33 mouse cellular contexts compared by ENCODE assay signal in the genomic region with DNA sequence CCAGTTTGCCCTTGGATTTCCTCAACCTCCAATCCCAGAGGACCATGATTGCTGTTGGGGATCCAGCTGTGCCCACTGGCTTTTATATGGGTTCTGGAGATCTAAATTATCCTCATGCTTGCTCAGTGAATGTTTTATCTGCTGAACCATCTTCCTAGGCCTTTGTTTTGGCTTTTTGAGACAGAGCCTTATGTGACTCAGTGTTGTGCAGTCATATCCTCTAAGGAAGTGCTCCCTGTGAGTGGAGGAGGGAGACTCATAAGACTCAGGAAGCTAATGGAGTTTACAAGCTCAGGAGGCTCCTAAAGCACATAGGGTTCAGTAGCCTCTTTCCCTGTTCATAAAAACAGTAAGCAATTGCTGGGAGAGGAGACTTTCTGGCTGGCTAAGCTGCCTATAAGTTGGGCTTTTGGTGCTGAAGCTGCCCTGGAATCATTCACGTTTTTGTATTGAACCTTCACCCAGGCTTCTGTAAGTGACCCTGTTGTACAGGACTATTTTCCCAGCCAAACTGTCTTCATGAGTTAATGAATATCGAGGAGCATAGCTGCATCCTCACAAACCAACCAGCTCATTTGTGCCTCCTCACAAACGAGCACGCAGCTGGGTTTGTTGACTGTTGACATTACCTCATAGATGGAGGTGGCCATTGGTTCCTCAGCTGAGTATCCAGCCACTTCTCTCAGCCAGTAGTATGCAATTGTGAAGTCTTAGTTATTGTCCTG. TPM values are rescaled to one million over a fixed set of nuclear protein-coding genes. Genes with fewer than 3 reads are reported as not detected.
DNase-seq lines count a peak whose midpoint lies in the region; ATAC-seq and TF ChIP-seq lines count a peak whose summit lies in the region.
"Had no signal": no experiment of that assay in that cellular context is flagged by ENCODE, and none has a peak within 500 bp of the region (broad histone marks: within the 10 kb centered on the region; RNA-seq: fewer than 3 reads in every experiment).

No protein-coding gene starts in this region.

- no peak overlapping the region for H3K27ac ChIP-seq in liver, adult 2 months (replicated peaks; ENCODE audit: insufficient read depth, low read depth, low read length)
- H3K27ac ChIP-seq in liver, postnatal 0 days (ENCODE audit: low read depth): no peak overlapping the region
- H3K27ac ChIP-seq: embryonic facial prominence, embryonic 10.5 days; embryonic facial prominence, embryonic 13.5 days; forebrain, embryonic 12.5 days; forebrain, embryonic 15.5 days; heart, adult 2 months; heart, embryonic 10.5 days; heart, embryonic 13.5 days; hindbrain, embryonic 12.5 days; hindbrain, embryonic 15.5 days had no signal

- no peaks in the 10 kb centered on the region for H3K79me2 ChIP-seq in liver, adult 2 months (ENCODE audit: control insufficient read depth, insufficient read depth, low read length)

- no peak for TF ChIP-seq POLR2A in liver, adult 2 months (IDR thresholded peaks at IDR 0.05; ENCODE audit: extremely low read depth, insufficient read depth, low read length)

- H3K4me1 ChIP-seq in liver, adult 2 months (ENCODE audit: control insufficient read depth, insufficient read depth, low read length): no peaks in the 10 kb centered on the region
- H3K4me1 ChIP-seq in liver, postnatal 0 days (ENCODE audit: insufficient read depth): no peaks in the 10 kb centered on the region
- H3K4me1 ChIP-seq: embryonic facial prominence, embryonic 10.5 days; embryonic facial prominence, embryonic 13.5 days; forebrain, embryonic 12.5 days; forebrain, embryonic 15.5 days; heart, embryonic 10.5 days; heart, embryonic 13.5 days; hindbrain, embryonic 12.5 days; hindbrain, embryonic 15.5 days had no signal

- ATAC-seq in liver, postnatal 0 days: no peak
- ATAC-seq: activated CD4-positive, CD25-positive, alpha-beta regulatory T cell, adult 4 months; forebrain, embryonic 15.5 days had no signal

- no peak overlapping the region for H3K9ac ChIP-seq in liver, adult 2 months (ENCODE audit: low read depth, low read length)
- no peak overlapping the region for H3K9ac ChIP-seq in liver, postnatal 0 days (replicated peaks)
- H3K9ac ChIP-seq: embryonic facial prominence, embryonic 13.5 days; forebrain, embryonic 12.5 days; forebrain, embryonic 15.5 days; heart, embryonic 13.5 days; hindbrain, embryonic 12.5 days; hindbrain, embryonic 15.5 days had no signal

- H3K36me3 ChIP-seq in liver, adult 2 months (ENCODE audit: control insufficient read depth, insufficient read depth, low read length): peaks cover 3% of the 10 kb centered on the region
- H3K36me3 ChIP-seq in liver, postnatal 0 days (replicated peaks; ENCODE audit: insufficient read depth, low read length): peaks cover 13% of the 10 kb centered on the region

- DNase-seq in kidney, adult 8-10 months: peak; percentile 21 to 36
- no peak for DNase-seq in kidney, postnatal 4 days
- peak; percentile 34 for DNase-seq in liver, adult 2 months (ENCODE audit: extremely low read depth, low read depth, low spot score)
- no peak for DNase-seq in liver, postnatal 0 days
- DNase-seq in testis, postnatal 10 days (ENCODE audit: low spot score): peak; percentile 7
- DNase-seq in testis, postnatal 14 days (ENCODE audit: low spot score): no peak
- DNase-seq: adrenal gland, adult 8-10 months; adrenal gland, postnatal 25 days; cerebellum, adult 11-12 months; cerebellum, adult 8-10 months; cerebellum, postnatal 10 days; cerebellum, postnatal 36 days; embryo, embryonic 11 days; gastrocnemius, postnatal 25 days; heart, adult 2 months; heart, postnatal 14 days had no signal

- no peak overlapping the region for H3K4me2 ChIP-seq in liver, postnatal 0 days (ENCODE audit: low read depth, low read length)
- H3K4me2 ChIP-seq: embryonic facial prominence, embryonic 13.5 days; forebrain, embryonic 12.5 days; forebrain, embryonic 15.5 days; heart, embryonic 13.5 days; hindbrain, embryonic 12.5 days; hindbrain, embryonic 15.5 days had no signal

- no peaks in the 10 kb centered on the region for H3K9me3 ChIP-seq in liver, postnatal 0 days (ENCODE audit: low read length)
- H3K9me3 ChIP-seq: forebrain, embryonic 12.5 days; forebrain, embryonic 15.5 days; hindbrain, embryonic 15.5 days had no signal

- no peak for TF ChIP-seq CTCF in liver, adult 2 months (IDR thresholded peaks at IDR 0.05; ENCODE audit: low read depth, low read length)
- TF ChIP-seq CTCF in liver, postnatal 0 days (IDR thresholded peaks at IDR 0.05; ENCODE audit: low read depth): no peak

- WGBS in liver, adult 2 months: 43% methylated on average over 4 of the region's 4 CpGs
- WGBS in liver, postnatal 0 days (ENCODE audit: insufficient replicate concordance): 79% methylated on average over 4 of the region's 4 CpGs

- H3K27me3 ChIP-seq in liver, adult 2 months (ENCODE audit: control insufficient read depth, insufficient read depth, low read length): no peaks in the 10 kb centered on the region
- H3K27me3 ChIP-seq in liver, postnatal 0 days (ENCODE audit: insufficient read depth, low read length): no peaks in the 10 kb centered on the region
- H3K27me3 ChIP-seq: embryonic facial prominence, embryonic 13.5 days; forebrain, embryonic 12.5 days; forebrain, embryonic 15.5 days; heart, embryonic 13.5 days; hindbrain, embryonic 12.5 days; hindbrain, embryonic 15.5 days had no signal

- TF ChIP-seq EP300 in liver, postnatal 0 days (IDR thresholded peaks at IDR 0.05; ENCODE audit: low read depth): no peak

- no peak overlapping the region for H3K4me3 ChIP-seq in liver, adult 2 months (ENCODE audit: insufficient read depth, low read depth, low read length)
- H3K4me3 ChIP-seq in liver, postnatal 0 days (ENCODE audit: low read depth, low read length): no peak overlapping the region
- H3K4me3 ChIP-seq: embryonic facial prominence, embryonic 10.5 days; embryonic facial prominence, embryonic 13.5 days; erythroblast, embryonic 14.5 days; forebrain, embryonic 12.5 days; forebrain, embryonic 15.5 days; heart, adult 2 months; heart, embryonic 10.5 days; heart, embryonic 13.5 days; hindbrain, embryonic 12.5 days; hindbrain, embryonic 15.5 days had no signal

RNA-seq across cellular contexts. Expression of a gene that starts 4.6 kb away (rescaled TPM):
- not detected in 2 replicates for total RNA-seq in liver, adult 2 months (2014; rRNA removed)
- polyA plus RNA-seq in liver, adult 2 months (2012; rRNA removed): not detected in 2 replicates
- polyA plus RNA-seq in liver, postnatal 0 days (2015; fragmentation: Nextera tagmentation; extraction: Ambion mirVana): not detected in 2 replicates
- total RNA-seq: adrenal gland, adult 8-10 months; adrenal gland, postnatal 25 days; ES-E14; gastrocnemius, adult 8-10 months; gastrocnemius, postnatal 25 days; heart, adult 2 months; heart, postnatal 14 days; hematopoietic stem cell, adult 5-6 weeks had no signal
- polyA plus RNA-seq: activated CD4-positive, CD25-positive, alpha-beta regulatory T cell, adult 4 months; brain, embryonic 14.5 days; cortical plate, adult 2 months; embryonic facial prominence, embryonic 13.5 days; erythroblast, embryonic 14.5 days; forebrain, embryonic 12.5 days; forebrain, embryonic 15.5 days; gonadal fat pad, adult 2 months; heart, adult 2 months; heart, embryonic 10.5 days; heart, embryonic 13.5 days; heart, embryonic 16.5 days; hindbrain, embryonic 15.5 days had no signal

RNA-seq across cellular contexts. Expression of a gene that starts 9.6 kb away (rescaled TPM):
- total RNA-seq in liver, adult 2 months (2014; rRNA removed): 4.8 and 5.0 TPM in 2 replicates
- polyA plus RNA-seq in liver, adult 2 months (2012; rRNA removed): 5.3 and 8.0 TPM in 2 replicates
- 2.7 and 3.6 TPM in 2 replicates for polyA plus RNA-seq in liver, postnatal 0 days (2015; fragmentation: Nextera tagmentation; extraction: Ambion mirVana)

RNA-seq across cellular contexts. Expression of a gene that starts 23.8 kb away (rescaled TPM):
- total RNA-seq in liver, adult 2 months (2014; rRNA removed): 10.6 and 16.4 TPM in 2 replicates
- polyA plus RNA-seq in liver, adult 2 months (2012; rRNA removed): 42.7 and 43.6 TPM in 2 replicates
- 53.2 and 55.1 TPM in 2 replicates for polyA plus RNA-seq in liver, postnatal 0 days (2015; fragmentation: Nextera tagmentation; extraction: Ambion mirVana)

RNA-seq across cellular contexts. Expression of a gene that starts 44.3 kb away (rescaled TPM):
- total RNA-seq in liver, adult 2 months (2014; rRNA removed): not detected in 2 replicates
- not detected in 2 replicates for polyA plus RNA-seq in liver, adult 2 months (2012; rRNA removed)
- not detected in 2 replicates for polyA plus RNA-seq in liver, postnatal 0 days (2015; fragmentation: Nextera tagmentation; extraction: Ambion mirVana)
- total RNA-seq: adrenal gland, adult 8-10 months; adrenal gland, postnatal 25 days; ES-E14; gastrocnemius, adult 8-10 months; gastrocnemius, postnatal 25 days; heart, adult 2 months; heart, postnatal 14 days; hematopoietic stem cell, adult 5-6 weeks had no signal
- polyA plus RNA-seq: activated CD4-positive, CD25-positive, alpha-beta regulatory T cell, adult 4 months; brain, embryonic 14.5 days; cortical plate, adult 2 months; embryonic facial prominence, embryonic 10.5 days; embryonic facial prominence, embryonic 13.5 days; erythroblast, embryonic 14.5 days; forebrain, embryonic 12.5 days; forebrain, embryonic 15.5 days; gonadal fat pad, adult 2 months; heart, adult 2 months; heart, embryonic 10.5 days; heart, embryonic 13.5 days; heart, embryonic 16.5 days; hindbrain, embryonic 12.5 days; hindbrain, embryonic 15.5 days had no signal

Comparison
In these comparisons a context has a peak if more than half of its experiments do, and no peak if none do; other contexts are left out.
1. DNase-seq: peak in kidney, adult 8-10 months (2 of 2), liver, adult 2 months (single experiment) and testis, postnatal 10 days (single experiment); none in kidney, postnatal 4 days (0 of 2), liver, postnatal 0 days (single experiment) and testis, postnatal 14 days (single experiment).